Mouse (Mus musculus) bone marrow, adult 2 months (tissue): ENCODE data around the gene Fyn.

ENCODE experiments used
- CTCF ChIP-seq: fragments of 200-500 bp; IDR thresholded peaks from 2 replicates; pipeline ENCODE4 v1.5.1; 2011; ENCODE audit warnings: low read length, control low read depth; ENCODE audit not compliant: control insufficient read depth, insufficient read depth
- POLR2A ChIP-seq: fragments of 200-500 bp; IDR thresholded peaks from 2 replicates; pipeline ENCODE4 v1.6.1; 2011; ENCODE audit warnings: low read depth, mild to moderate bottlenecking, control low read depth, low read length, borderline replicate concordance; ENCODE audit not compliant: control insufficient read depth

DNA sequence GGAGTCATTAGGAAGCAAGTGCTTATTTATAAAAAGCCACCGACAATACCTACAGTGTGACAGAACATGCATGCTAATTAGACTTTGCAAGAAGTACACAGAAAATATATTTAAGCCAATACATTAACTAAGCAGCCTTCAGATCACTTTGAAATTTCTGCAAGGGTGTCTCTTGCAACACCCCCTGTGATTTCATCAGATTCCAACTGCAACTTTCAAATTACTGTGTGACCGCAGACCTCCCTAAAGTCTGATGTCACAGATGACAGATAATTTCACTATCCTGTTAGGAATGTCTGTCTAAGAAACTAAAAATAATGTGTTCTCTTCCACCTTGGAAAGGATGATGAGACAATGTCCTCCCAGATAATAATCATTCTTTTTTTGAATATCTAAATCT is 44.4 kb upstream of the Fyn start:
- no peak for TF ChIP-seq CTCF
- TF ChIP-seq POLR2A, result no peak
